Mouse (Mus musculus): ENCODE data around the gene Rhox4c. TPM values are rescaled to one million over a fixed set of nuclear protein-coding genes. Genes with fewer than 3 reads are reported as not detected.
"Not testable (repeated sequence)": the region's sequence is repeated elsewhere in the genome, so short reads cannot be mapped to it uniquely, and the experiment has no call there.

Rhox4c gene
- total RNA-seq (2021) = not detected
- long read RNA-seq, experiment 1 = 0 reads
- long read RNA-seq, experiment 2 = 0 reads

DNA sequence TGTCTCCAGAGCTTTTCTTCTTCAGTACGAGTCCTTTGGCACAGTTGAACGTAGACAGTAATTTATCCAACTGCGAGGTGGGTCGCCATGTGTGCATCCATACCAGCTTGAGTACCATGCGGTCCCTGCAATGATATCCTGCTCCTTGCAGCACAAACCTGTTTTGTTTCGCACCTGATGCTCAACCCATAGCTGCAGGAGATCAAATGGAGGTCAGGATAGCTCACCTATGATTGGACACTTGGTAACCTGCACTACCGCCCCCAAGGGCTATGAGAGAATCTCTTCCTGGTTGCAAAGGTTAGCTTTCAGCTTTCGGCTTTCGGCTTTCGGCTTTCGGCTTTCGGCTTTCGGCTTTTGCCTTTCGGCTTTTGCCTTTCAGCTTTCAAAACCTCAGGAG lies at the start of gene Rhox4c:
Gene Rhox4c (plus strand): TSS at position 301 of the 400 bp plus-strand sequence.
- DNase-seq (ENCODE audit: low spot score) = not testable (repeated sequence)

DNA sequence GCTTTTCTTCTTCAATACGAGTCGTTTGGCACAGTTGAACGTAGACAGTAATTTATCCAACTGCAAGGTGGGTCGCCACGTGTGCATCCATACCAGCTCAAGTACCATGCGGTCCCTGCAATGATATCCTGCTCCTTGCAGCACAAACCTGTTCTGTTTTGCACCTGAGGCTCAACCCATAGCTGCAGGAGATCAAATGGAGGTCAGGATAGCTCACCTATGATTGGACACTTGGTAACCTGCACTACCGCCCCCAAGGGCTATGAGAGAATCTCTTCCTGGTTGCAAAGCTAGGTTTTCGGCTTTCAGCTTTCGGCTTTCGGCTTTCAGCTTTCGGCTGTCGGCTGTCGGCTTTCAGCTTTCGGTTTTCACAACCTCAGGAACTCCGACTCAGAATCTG lies 47.9 kb upstream of the Rhox4c start, which contains the start of gene Rhox4b:
Gene Rhox4b (plus strand): TSS at position 301 of the 400 bp plus-strand sequence.
- not testable (repeated sequence) for DNase-seq (ENCODE audit: low spot score)

DNA sequence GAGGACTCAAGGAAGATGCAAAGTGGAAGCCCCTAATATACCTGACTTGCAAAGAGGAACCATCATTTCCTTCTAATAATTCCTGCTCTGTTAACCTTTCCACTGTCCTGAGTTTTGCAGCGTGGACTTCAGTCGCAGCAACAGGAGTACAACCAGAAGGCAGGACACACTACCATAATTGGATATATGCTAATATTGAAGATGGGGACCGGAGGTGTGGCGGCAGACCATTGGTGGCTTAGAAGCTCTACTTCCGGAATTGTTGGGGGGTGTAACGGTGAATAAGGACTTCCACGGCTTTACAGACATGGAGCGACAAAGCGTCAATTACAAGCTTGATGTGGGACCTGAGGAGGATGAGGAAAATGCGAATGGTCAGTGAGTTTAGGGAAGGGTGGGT lies 26.8 kb upstream of the Rhox4c start, which contains the start of gene Rhox2c:
Gene Rhox2c (plus strand): TSS at position 301 of the 400 bp plus-strand sequence.
- not testable (repeated sequence) for DNase-seq (ENCODE audit: low spot score)

DNA sequence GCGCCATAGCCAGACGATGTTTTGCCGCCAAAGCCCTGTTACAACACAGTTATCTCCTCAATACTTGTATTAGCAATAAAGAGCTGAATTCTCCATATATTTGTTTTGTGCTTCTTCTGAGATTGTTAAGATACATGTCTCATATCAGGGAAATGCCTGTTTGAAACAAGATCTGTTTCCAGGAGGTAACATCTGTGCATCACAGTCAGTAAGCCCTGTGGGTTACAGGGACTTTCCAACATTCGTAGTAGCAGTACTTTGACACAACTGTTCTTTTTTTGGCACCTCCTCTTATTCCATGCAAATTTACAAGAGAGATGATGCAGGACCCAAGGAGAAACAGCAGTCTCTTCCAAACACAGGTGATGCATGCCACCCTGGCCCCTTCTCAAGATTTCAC lies 21.9 kb upstream of the Rhox4c start, which contains the start of gene Rhox3c:
Gene Rhox3c (plus strand): TSS at position 301 of the 400 bp plus-strand sequence.
- not testable (repeated sequence) for DNase-seq (ENCODE audit: low spot score)

DNA sequence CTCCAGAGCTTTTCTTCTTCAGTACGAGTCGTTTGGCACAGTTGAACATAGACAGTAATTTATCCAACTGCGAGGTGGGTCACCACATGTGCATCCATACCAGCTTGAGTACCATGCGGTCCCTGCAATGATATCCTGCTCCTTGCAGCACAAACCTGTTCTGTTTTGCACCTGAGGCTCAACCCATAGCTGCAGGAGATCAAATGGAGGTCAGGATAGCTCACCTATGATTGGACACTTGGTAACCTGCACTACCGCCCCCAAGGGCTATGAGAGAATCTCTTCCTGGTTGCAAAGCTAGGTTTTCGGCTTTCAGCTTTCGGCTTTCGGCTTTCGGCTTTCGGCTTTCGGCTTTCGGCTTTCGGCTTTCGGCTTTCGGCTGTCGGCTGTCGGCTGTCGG lies 33.9 kb downstream of the Rhox4c start, which contains the start of gene Rhox4d:
Gene Rhox4d (plus strand): TSS at position 301 of the 400 bp plus-strand sequence.
- DNase-seq (ENCODE audit: low spot score) = not testable (repeated sequence)

DNA sequence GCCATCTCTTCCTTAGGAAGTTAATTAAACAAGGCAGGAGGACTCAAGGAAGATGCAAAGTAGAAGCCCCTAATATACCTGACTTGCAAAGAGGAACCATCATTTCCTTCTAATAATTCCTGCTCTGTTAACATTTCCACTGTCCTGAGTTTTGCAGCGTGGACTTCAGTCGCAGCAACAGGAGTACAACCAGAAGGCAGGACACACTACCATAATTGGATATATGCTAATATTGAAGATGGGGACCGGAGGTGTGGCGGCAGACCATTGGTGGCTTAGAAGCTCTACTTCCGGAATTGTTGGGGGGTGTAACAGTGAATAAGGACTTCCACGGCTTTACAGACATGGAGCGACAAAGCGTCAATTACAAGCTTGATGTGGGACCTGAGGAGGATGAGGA lies 50.0 kb downstream of the Rhox4c start, which contains the start of gene Rhox2e:
Gene Rhox2e (plus strand): TSS at position 301 of the 400 bp plus-strand sequence.
- DNase-seq (ENCODE audit: low spot score) = not testable (repeated sequence)

Other genes with a start within 250 kb of the Rhox4c start
- gene Rhox2a, start 235.4 kb upstream of the Rhox4c start, total RNA-seq (2021) = not detected
- not detected for gene Rhox3a, start 230.4 kb upstream of the Rhox4c start, total RNA-seq (2021)
- gene Rhox4a, start 215.0 kb upstream of the Rhox4c start, total RNA-seq (2021) = not detected
- not detected for gene Rhox3a2, start 100.3 kb upstream of the Rhox4c start, total RNA-seq (2021)
- not detected for gene Rhox4a2, start 89.5 kb upstream of the Rhox4c start, total RNA-seq (2021)
- gene Rhox2b, start 68.3 kb upstream of the Rhox4c start, total RNA-seq (2021) = not detected
- not detected for gene Rhox4b, start 47.8 kb upstream of the Rhox4c start, total RNA-seq (2021)
- not detected for gene Rhox2c, start 26.7 kb upstream of the Rhox4c start, total RNA-seq (2021)
- gene Rhox3c, start 21.8 kb upstream of the Rhox4c start, total RNA-seq (2021) = not detected
- not detected for gene Rhox2d, start 13.1 kb downstream of the Rhox4c start, total RNA-seq (2021)
- not detected for gene Rhox4d, start 34.0 kb downstream of the Rhox4c start, total RNA-seq (2021)
- not detected for gene Rhox2e, start 50.1 kb downstream of the Rhox4c start, total RNA-seq (2021)
- gene Rhox3e, start 61.7 kb downstream of the Rhox4c start, total RNA-seq (2021) = not detected
- not detected for gene Rhox4e, start 77.1 kb downstream of the Rhox4c start, total RNA-seq (2021)
- not detected for gene Rhox2f, start 91.1 kb downstream of the Rhox4c start, total RNA-seq (2021)
- not detected for gene Rhox3f, start 100.7 kb downstream of the Rhox4c start, total RNA-seq (2021)
- gene Rhox4f, start 127.4 kb downstream of the Rhox4c start, total RNA-seq (2021) = not detected
- not detected for gene Rhox3g, start 148.3 kb downstream of the Rhox4c start, total RNA-seq (2021)
- gene Rhox2g, start 163.1 kb downstream of the Rhox4c start, total RNA-seq (2021) = not detected
- not detected for gene Rhox4g, start 171.0 kb downstream of the Rhox4c start, total RNA-seq (2021)
- not detected for gene Rhox3h, start 188.4 kb downstream of the Rhox4c start, total RNA-seq (2021)
- gene Rhox2h, start 192.9 kb downstream of the Rhox4c start, total RNA-seq (2021) = not detected

Data from gastrocnemius, adult 18-20 months (tissue).